Mouse (Mus musculus): ENCODE data around the gene Coro2b.

Coro2b gene

GRCm38 (mm10) chr9:62510530-62510936 lies 26.3 kb downstream of the Coro2b start:
- peak; percentile 38 for DNase-seq

GRCm38 (mm10) chr9:62509617-62510016 lies 27.2 kb downstream of the Coro2b start:
- no peak for DNase-seq

GRCm38 (mm10) chr9:62508740-62509524 lies 27.9 kb downstream of the Coro2b start:
- DNase-seq = no peak

- no peak for DNase-seq
Observed at GRCm38 (mm10) chr9:62506467-62507067, 30.3 kb downstream of the Coro2b start.

DNA sequence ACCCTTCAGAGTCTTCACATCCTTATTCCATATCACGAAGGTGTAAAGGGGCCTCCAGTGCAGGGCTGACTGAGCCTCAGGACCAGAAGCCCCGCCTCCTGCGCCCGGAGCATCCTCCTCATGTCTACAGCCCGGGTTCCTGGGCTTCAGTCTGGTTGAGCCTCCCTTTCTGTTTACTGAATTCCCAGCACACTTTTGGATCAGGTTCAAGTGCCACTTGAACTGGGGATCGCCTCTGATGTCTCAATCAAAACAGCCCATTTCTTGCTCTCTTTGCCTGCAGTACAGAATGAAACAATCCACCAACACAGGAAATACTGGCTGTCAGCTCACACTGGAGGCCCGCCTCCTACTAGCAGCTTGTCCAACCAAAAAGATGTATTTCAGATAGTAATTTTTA lies 32.7 kb downstream of the Coro2b start:
- no peak for DNase-seq

- no peak for DNase-seq
Observed at GRCm38 (mm10) chr9:62502361-62502760, 34.5 kb downstream of the Coro2b start.

- no peak for DNase-seq
Observed at GRCm38 (mm10) chr9:62501566-62501965, 35.3 kb downstream of the Coro2b start.

GRCm38 (mm10) chr9:62500007-62500406 lies 36.8 kb downstream of the Coro2b start:
- DNase-seq = no peak

- no peak for DNase-seq
Observed at GRCm38 (mm10) chr9:62498945-62499344, 37.9 kb downstream of the Coro2b start.

DNA sequence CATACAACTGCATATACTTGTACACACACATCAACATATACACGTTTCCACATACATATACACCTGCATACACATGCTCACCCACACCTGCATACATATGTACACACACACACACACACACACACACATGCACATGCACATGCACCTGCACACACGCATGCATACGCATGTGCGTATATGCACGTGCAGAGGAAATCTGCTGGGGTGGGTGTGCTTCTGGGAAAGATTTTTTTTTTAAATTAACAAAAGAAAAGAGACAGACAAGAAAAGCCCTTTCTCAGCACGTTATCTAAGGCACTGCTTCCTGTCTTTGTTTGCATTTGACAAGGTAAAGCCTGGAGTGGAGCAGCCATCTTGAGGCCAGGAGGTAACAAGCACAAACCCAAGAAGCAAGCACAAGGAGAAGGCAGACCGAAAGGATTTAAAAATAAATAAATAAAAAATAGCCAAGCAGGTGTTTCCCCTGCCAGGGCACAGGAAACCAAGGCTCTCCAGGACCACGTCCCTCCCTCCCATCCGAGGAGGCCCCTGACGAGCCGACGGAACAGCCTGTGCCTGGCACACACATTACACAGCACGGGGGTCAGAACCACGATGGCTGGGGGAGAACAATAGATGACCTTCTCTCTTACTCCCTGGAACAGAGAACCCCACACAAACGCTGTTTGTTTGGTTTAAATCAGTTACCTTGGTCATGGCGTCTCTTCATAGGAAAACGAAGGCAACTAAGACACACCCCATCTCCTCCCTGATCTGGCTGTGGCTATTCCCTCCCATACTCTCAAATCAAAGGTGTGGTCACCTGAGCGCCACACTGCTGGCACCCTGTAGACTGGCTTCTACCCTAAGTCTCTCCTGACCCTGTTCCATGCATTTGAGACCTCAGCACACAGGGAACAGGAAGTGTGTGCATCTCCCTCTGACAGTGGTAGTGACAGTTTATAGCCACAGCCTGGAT lies 39.4 kb downstream of the Coro2b start:
- no peak for DNase-seq

- no peak for DNase-seq
Observed at GRCm38 (mm10) chr9:62492306-62492990, 44.4 kb downstream of the Coro2b start.

GRCm38 (mm10) chr9:62491611-62492010 lies 45.2 kb downstream of the Coro2b start:
- no peak for DNase-seq

GRCm38 (mm10) chr9:62491104-62491503 lies 45.7 kb downstream of the Coro2b start:
- DNase-seq = peak; percentile 40

DNA sequence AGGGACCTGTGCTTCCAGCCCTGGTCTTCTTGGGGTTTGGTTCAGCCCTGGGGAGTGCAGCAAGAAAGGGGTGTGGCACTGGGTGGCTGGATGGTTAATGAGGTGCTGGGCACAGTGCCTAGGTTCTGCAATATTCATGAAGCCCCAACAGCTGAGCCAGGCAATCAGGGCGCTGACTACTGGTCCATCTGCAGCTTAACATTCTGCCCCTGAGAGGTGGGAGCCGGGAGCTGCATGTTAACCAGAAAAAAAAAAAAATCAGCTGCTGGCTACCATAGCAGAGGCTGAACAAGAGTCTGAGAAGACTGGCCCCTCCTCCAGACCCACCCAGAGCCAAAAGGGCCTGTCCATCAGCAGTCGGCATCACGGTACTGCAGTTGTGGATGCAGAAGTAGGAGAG lies 52.7 kb downstream of the Coro2b start:
- DNase-seq = no peak

DNA sequence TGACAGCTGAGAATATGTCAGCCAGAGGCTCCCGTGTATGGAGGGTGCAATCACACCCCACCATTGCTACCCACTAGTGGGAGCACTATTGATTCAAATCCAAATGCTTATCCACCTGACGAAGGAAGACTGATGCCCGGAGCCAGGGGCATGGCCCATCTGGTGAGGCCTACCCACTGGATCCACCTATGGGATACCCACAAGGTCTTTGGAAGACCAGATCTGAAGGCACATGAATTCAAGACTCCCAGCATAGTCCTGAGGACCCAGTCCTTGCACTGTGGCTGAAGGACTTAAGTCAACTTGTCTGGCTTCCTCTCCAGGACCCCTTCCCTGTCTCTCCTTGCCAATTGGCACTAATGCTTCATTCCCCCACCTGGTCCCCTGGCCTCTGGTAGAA lies 54.1 kb downstream of the Coro2b start:
- no peak for DNase-seq

GRCm38 (mm10) chr9:62480898-62481642 lies 55.8 kb downstream of the Coro2b start:
- DNase-seq = no peak

DNA sequence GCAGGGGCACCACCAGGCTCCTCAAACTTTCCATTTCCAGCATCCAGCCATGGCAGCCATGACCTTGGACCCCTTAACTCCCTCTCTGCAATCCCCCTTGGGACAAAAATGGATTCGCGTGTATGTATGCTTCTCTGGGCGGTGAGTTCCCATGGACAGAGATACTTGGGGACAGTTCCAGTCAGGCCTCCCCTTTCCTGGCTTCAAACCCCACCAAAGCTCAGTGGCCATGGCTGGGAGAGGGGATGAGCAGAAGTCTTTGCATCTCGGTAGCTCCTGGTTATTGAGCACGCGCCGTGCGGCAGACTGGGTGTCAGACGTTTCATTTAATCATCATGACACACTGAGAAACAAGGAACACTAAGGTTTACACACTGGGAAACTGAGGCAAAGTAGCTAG lies 56.7 kb downstream of the Coro2b start:
- DNase-seq = no peak

DNA sequence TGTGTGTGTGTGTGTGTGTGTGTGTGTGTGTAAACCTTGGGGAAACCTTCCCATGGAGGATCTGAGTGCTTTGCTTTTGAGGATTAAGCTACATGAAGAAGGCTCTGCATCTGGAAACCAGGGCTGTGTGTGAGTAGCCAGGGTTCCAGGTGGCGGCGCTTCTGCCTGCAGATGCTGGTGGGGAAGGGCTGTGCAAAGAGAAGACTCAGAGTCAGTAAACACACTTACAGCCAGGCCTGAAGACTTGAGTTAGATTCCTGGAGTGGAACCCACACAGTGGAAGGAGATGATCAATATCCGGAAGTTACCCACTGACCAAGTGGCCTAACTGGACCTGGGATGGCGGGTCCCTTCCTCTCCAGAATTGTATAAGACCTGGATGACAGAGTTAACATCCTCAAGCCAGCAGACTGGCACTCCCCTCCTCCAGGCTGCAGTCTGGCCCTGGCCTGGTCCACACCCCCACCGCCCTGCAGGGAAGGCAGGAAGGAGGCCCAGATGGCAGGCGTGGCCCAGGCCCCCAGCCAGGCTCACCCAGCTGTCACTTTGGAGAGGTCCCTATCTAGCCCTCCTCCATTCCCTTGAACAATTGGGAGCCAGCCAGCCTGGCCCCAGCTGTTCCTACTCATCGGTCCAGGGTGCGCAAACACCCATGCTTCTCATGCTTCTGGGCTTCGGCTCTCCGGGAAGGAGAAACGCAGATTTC lies 59.9 kb downstream of the Coro2b start:
- DNase-seq = peak; percentile 45

DNA sequence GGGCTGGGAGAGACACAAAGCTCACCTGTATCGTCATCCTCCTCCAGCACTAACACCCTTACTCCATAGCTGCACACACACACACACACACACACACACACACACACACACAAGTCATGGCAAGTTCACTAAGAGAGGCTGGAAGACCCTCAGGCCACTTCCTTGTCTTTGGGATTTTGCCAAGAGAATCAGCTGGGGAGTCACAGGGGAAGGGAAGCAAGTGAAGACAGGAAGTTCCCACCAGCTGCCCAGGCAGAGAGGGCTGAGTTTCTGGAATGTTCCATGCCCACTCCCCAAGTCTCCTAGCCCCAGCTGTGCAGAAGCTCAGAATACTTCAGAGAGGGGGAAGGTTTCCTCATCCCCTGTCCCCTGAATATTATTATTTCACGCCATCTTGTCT lies 62.6 kb downstream of the Coro2b start:
- no peak for DNase-seq

GRCm38 (mm10) chr9:62471541-62472189 lies 65.2 kb downstream of the Coro2b start:
- no peak for DNase-seq

DNA sequence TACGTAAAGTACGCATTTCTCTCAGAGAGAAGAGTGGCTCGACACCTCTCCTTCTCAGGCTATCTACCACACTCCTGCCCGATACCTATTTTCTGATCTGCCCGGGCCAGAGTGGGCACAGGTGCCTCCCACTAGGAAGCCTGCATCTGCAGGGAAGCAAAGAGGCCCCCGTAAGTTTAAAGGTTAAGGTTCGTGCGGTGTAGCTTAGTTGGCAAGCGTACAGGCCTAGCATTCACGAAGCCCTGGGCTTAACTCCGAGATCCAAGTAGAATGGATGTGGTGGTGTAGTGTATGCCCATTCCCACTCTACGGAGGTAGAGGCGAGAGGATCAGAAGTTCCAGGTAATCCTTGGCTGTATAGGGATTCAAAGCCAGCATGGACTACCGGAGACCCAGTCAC lies 65.8 kb downstream of the Coro2b start:
- DNase-seq = no peak

Measured in kidney, adult 11 months (tissue).